Mouse (Mus musculus): ENCODE results near the gene Elovl7. TPM values are rescaled to one million over a fixed set of nuclear protein-coding genes. Genes with fewer than 3 reads are reported as not detected.

Elovl7 gene
- polyA plus RNA-seq, 1 experiment: 0.30 TPM

- H3K4me1 ChIP-seq (ENCODE audit: control insufficient read depth, insufficient read depth, low read length): peaks cover 4% of the 10 kb centered on the region
- TF ChIP-seq POLR2A (IDR thresholded peaks at IDR 0.05; ENCODE audit: control insufficient read depth, low read depth, low read length) (no peak), CTCF (IDR thresholded peaks at IDR 0.05; ENCODE audit: control insufficient read depth, insufficient read depth, insufficient replicate concordance, low read depth, low read length) (no peak)
- no peaks in the 10 kb centered on the region for H3K36me3 ChIP-seq (ENCODE audit: control insufficient read depth, insufficient read depth, low read length)
- no peaks in the 10 kb centered on the region; the same call in 1 of the 2 replicates for H3K27me3 ChIP-seq (ENCODE audit: control insufficient read depth, insufficient read depth, low read length)
- H3K27ac ChIP-seq (ENCODE audit: control insufficient read depth, insufficient read depth, low read depth, low read length): no peak overlapping the region
- H3K4me3 ChIP-seq (ENCODE audit: control insufficient read depth, low read depth, low read length): no peak overlapping the region
Measured at GRCm38 (mm10) chr13:108210960-108211359, 3.2 kb upstream of the Elovl7 start.

GRCm38 (mm10) chr13:108212397-108213018 lies 1.7 kb upstream of the Elovl7 start:
- Histone ChIP-seq H3K4me3 (ENCODE audit: control insufficient read depth, low read depth, low read length) (no peak overlapping the region), H3K4me1 (ENCODE audit: control insufficient read depth, insufficient read depth, low read length) (peaks cover 4% of the 10 kb centered on the region), H3K27ac (ENCODE audit: control insufficient read depth, insufficient read depth, low read depth, low read length) (no peak overlapping the region), H3K36me3 (ENCODE audit: control insufficient read depth, insufficient read depth, low read length) (no peaks in the 10 kb centered on the region), H3K27me3 (ENCODE audit: control insufficient read depth, insufficient read depth, low read length) (no peaks in the 10 kb centered on the region; the same call in 1 of the 2 replicates)
- TF ChIP-seq POLR2A (IDR thresholded peaks at IDR 0.05; ENCODE audit: control insufficient read depth, low read depth, low read length) (no peak), CTCF (IDR thresholded peaks at IDR 0.05; ENCODE audit: control insufficient read depth, insufficient read depth, insufficient replicate concordance, low read depth, low read length) (no peak)

GRCm38 (mm10) chr13:108214485-108215107 lies 392 bp downstream of the Elovl7 start:
- Histone ChIP-seq H3K27me3 (ENCODE audit: control insufficient read depth, insufficient read depth, low read length) (no peaks in the 10 kb centered on the region; the same call in 1 of the 2 replicates), H3K4me1 (ENCODE audit: control insufficient read depth, insufficient read depth, low read length) (peaks cover 4% of the 10 kb centered on the region), H3K27ac (ENCODE audit: control insufficient read depth, insufficient read depth, low read depth, low read length) (no peak overlapping the region), H3K36me3 (ENCODE audit: control insufficient read depth, insufficient read depth, low read length) (no peaks in the 10 kb centered on the region), H3K4me3 (ENCODE audit: control insufficient read depth, low read depth, low read length) (peak overlapping the region; percentile 65)
- no peak for TF ChIP-seq POLR2A (IDR thresholded peaks at IDR 0.05; ENCODE audit: control insufficient read depth, low read depth, low read length)
- TF ChIP-seq CTCF (IDR thresholded peaks at IDR 0.05; ENCODE audit: control insufficient read depth, insufficient read depth, insufficient replicate concordance, low read depth, low read length): no peak

- Histone ChIP-seq H3K36me3 (ENCODE audit: control insufficient read depth, insufficient read depth, low read length) (no peaks in the 10 kb centered on the region), H3K27ac (ENCODE audit: control insufficient read depth, insufficient read depth, low read depth, low read length) (no peak overlapping the region), H3K4me3 (ENCODE audit: control insufficient read depth, low read depth, low read length) (no peak overlapping the region), H3K27me3 (ENCODE audit: control insufficient read depth, insufficient read depth, low read length) (no peaks in the 10 kb centered on the region; the same call in 1 of the 2 replicates), H3K4me1 (ENCODE audit: control insufficient read depth, insufficient read depth, low read length) (peaks cover 4% of the 10 kb centered on the region)
- TF ChIP-seq CTCF (IDR thresholded peaks at IDR 0.05; ENCODE audit: control insufficient read depth, insufficient read depth, insufficient replicate concordance, low read depth, low read length) (no peak), POLR2A (IDR thresholded peaks at IDR 0.05; ENCODE audit: control insufficient read depth, low read depth, low read length) (no peak)
Measured at GRCm38 (mm10) chr13:108215231-108215780, 1.1 kb downstream of the Elovl7 start.

GRCm38 (mm10) chr13:108219773-108220172 lies 5.6 kb downstream of the Elovl7 start:
- no peak for TF ChIP-seq POLR2A (IDR thresholded peaks at IDR 0.05; ENCODE audit: control insufficient read depth, low read depth, low read length)
- H3K36me3 ChIP-seq (ENCODE audit: control insufficient read depth, insufficient read depth, low read length): no peaks in the 10 kb centered on the region
- H3K27ac ChIP-seq (ENCODE audit: control insufficient read depth, insufficient read depth, low read depth, low read length): no peak overlapping the region
- H3K4me1 ChIP-seq (ENCODE audit: control insufficient read depth, insufficient read depth, low read length): no peaks in the 10 kb centered on the region; the same call in 1 of the 2 replicates
- H3K27me3 ChIP-seq (ENCODE audit: control insufficient read depth, insufficient read depth, low read length): no peaks in the 10 kb centered on the region
- H3K4me3 ChIP-seq (ENCODE audit: control insufficient read depth, low read depth, low read length): no peak overlapping the region

- H3K27me3 ChIP-seq (ENCODE audit: control insufficient read depth, insufficient read depth, low read length): no peaks in the 10 kb centered on the region
- H3K27ac ChIP-seq (ENCODE audit: control insufficient read depth, insufficient read depth, low read depth, low read length): no peak overlapping the region
- no peaks in the 10 kb centered on the region for H3K36me3 ChIP-seq (ENCODE audit: control insufficient read depth, insufficient read depth, low read length)
- no peaks in the 10 kb centered on the region for H3K4me1 ChIP-seq (ENCODE audit: control insufficient read depth, insufficient read depth, low read length)
- H3K4me3 ChIP-seq (ENCODE audit: control insufficient read depth, low read depth, low read length): no peak overlapping the region
- TF ChIP-seq CTCF (IDR thresholded peaks at IDR 0.05; ENCODE audit: control insufficient read depth, insufficient read depth, insufficient replicate concordance, low read depth, low read length) (no peak), POLR2A (IDR thresholded peaks at IDR 0.05; ENCODE audit: control insufficient read depth, low read depth, low read length) (no peak)
Measured at GRCm38 (mm10) chr13:108229191-108229590, 15.0 kb downstream of the Elovl7 start.

GRCm38 (mm10) chr13:108229634-108230330 lies 15.6 kb downstream of the Elovl7 start:
- H3K4me3 ChIP-seq (ENCODE audit: control insufficient read depth, low read depth, low read length): no peak overlapping the region
- H3K36me3 ChIP-seq (ENCODE audit: control insufficient read depth, insufficient read depth, low read length): no peaks in the 10 kb centered on the region
- H3K27ac ChIP-seq (ENCODE audit: control insufficient read depth, insufficient read depth, low read depth, low read length): no peak overlapping the region
- no peaks in the 10 kb centered on the region for H3K27me3 ChIP-seq (ENCODE audit: control insufficient read depth, insufficient read depth, low read length)
- no peak for TF ChIP-seq POLR2A (IDR thresholded peaks at IDR 0.05; ENCODE audit: control insufficient read depth, low read depth, low read length)
- no peaks in the 10 kb centered on the region for H3K4me1 ChIP-seq (ENCODE audit: control insufficient read depth, insufficient read depth, low read length)

Data from testis, adult 2 months (tissue).